Mouse (Mus musculus): ENCODE measurements around the gene Itgb1. TPM values are rescaled to one million over a fixed set of nuclear protein-coding genes. Genes with fewer than 3 reads are reported as not detected.

The Itgb1 gene
- polyA plus RNA-seq, 1 experiment from 2014 or later, result 194 TPM

GRCm38 (mm10) chr8:128734118-128734517 is 48.7 kb downstream of the Itgb1 start:
- no peak overlapping the region for H3K9ac ChIP-seq (ENCODE audit: low read depth, low read length)
- ATAC-seq (replicated peaks; ENCODE audit: low FRiP score), result no peak
- H3K9me3 ChIP-seq (ENCODE audit: control insufficient read depth, low read length), result no peaks in the 10 kb centered on the region
- no peaks in the 10 kb centered on the region for H3K27me3 ChIP-seq (replicated peaks; ENCODE audit: control insufficient read depth, insufficient read depth, low read length)
- H3K36me3 ChIP-seq (ENCODE audit: control insufficient read depth, insufficient read depth, low read length), result peaks cover 27% of the 10 kb centered on the region
- 76% methylated on average over 3 of the region's 3 CpGs for WGBS
- no peaks in the 10 kb centered on the region for H3K4me1 ChIP-seq (replicated peaks; ENCODE audit: control insufficient read depth, insufficient read depth, low read length)
- no peak for DNase-seq (ENCODE audit: low spot score)
- H3K4me2 ChIP-seq, result no peak overlapping the region
- no peak overlapping the region for H3K27ac ChIP-seq (ENCODE audit: low read depth, low read length)
- no peak overlapping the region for H3K4me3 ChIP-seq (ENCODE audit: low read depth, low read length)

- Histone ChIP-seq H3K9me3 (ENCODE audit: control insufficient read depth, low read length) (no peaks in the 10 kb centered on the region), H3K36me3 (ENCODE audit: control insufficient read depth, insufficient read depth, low read length) (peaks cover 27% of the 10 kb centered on the region), H3K4me1 (replicated peaks; ENCODE audit: control insufficient read depth, insufficient read depth, low read length) (no peaks in the 10 kb centered on the region), H3K4me2 (no peak overlapping the region), H3K27me3 (replicated peaks; ENCODE audit: control insufficient read depth, insufficient read depth, low read length) (no peaks in the 10 kb centered on the region), H3K9ac (ENCODE audit: low read depth, low read length) (no peak overlapping the region), H3K27ac (ENCODE audit: low read depth, low read length) (no peak overlapping the region), H3K4me3 (ENCODE audit: low read depth, low read length) (no peak overlapping the region)
- 95% methylated on average over 3 of the region's 3 CpGs for WGBS
- DNase-seq (ENCODE audit: low spot score) (no peak), ATAC-seq (replicated peaks; ENCODE audit: low FRiP score) (no peak)
These were observed 50.2 kb downstream of the Itgb1 start for GRCm38 (mm10) chr8:128735692-128736091.

Other genes with a start within 250 kb of the Itgb1 start
- gene Gm3952, start 113.0 kb downstream of the Itgb1 start, polyA plus RNA-seq (2014; fragmentation: Nextera tagmentation; extraction: Ambion mirVana), result not detected in 2 replicates